Mouse (Mus musculus) neural tube, embryonic 15.5 days (tissue): ENCODE measurements at regions not wholly inside any gene's neighbourhood (a gene's known extent, or its start where the extent isn't known, plus 50 kb on each side); places are given as distances from the start of the nearest gene placed in this dataset.

Source experiments
- ATAC-seq: fragments of 200-750 bp; cut with Nextera tagmentation; 2 replicates; pipeline ENCODE4 v1.8.0; 2017; ENCODE audit warnings: mild to moderate bottlenecking, moderate TSS enrichment, moderate library complexity; ENCODE audit not compliant: low FRiP score
- H3K27ac ChIP-seq: fragments of 300-500 bp; sonication (generic); replicated peaks from 2 replicates; pipeline ENCODE4 v1.5.1; 2015; ENCODE audit warnings: mild to moderate bottlenecking, inconsistent platforms
- H3K27me3 ChIP-seq: fragments of 300-500 bp; sonication (generic); replicated peaks from 2 replicates; pipeline ENCODE4 v1.6.1; 2015; ENCODE audit warnings: inconsistent platforms
- H3K36me3 ChIP-seq: fragments of 300-500 bp; sonication (generic); 2 replicates; pipeline ENCODE4 v1.6.1; 2015; ENCODE audit warnings: inconsistent platforms
- H3K4me1 ChIP-seq: fragments of 300-500 bp; sonication (generic); 2 replicates; pipeline ENCODE4 v1.6.1; 2015; ENCODE audit warnings: inconsistent platforms
- H3K4me2 ChIP-seq: fragments of 300-500 bp; sonication (generic); 2 replicates; pipeline ENCODE4 v1.6.1; 2015; ENCODE audit warnings: inconsistent platforms, mild to moderate bottlenecking, moderate library complexity
- H3K4me3 ChIP-seq: fragments of 300-500 bp; sonication (generic); replicated peaks from 2 replicates; pipeline ENCODE4 v1.5.1; 2015; ENCODE audit warnings: mild to moderate bottlenecking, inconsistent platforms
- H3K9ac ChIP-seq: fragments of 300-500 bp; sonication (generic); replicated peaks from 2 replicates; pipeline ENCODE4 v1.6.1; 2015; ENCODE audit warnings: mild to moderate bottlenecking, inconsistent platforms
- H3K9me3 ChIP-seq: fragments of 300-500 bp; sonication (generic); replicated peaks from 2 replicates; pipeline ENCODE4 v1.6.1; 2016; ENCODE audit warnings: inconsistent platforms
- WGBS: fragments of 180-500 bp; shearing (Covaris S2); methylation state at CpG from one replicate; pipeline ENCODE4 v1.1.7; 2015; ENCODE audit warnings: mixed read lengths; 5-methylcytosine and 5-hydroxymethylcytosine counted together

- no peak overlapping the region for H3K4me3 ChIP-seq
Measured at GRCm38 (mm10) chr6:104916787-104917186, 424.2 kb downstream of the Cntn6 start.

GRCm38 (mm10) chr6:104922577-104922976 is 430.0 kb downstream of the Cntn6 start:
- Histone ChIP-seq H3K4me1 (no peaks in the 10 kb centered on the region), H3K4me2 (no peak overlapping the region), H3K9me3 (no peaks in the 10 kb centered on the region), H3K27me3 (no peaks in the 10 kb centered on the region), H3K4me3 (no peak overlapping the region), H3K27ac (no peak overlapping the region), H3K9ac (no peak overlapping the region), H3K36me3 (no peaks in the 10 kb centered on the region)
- WGBS: 64% methylated on average over 1 of the region's 1 CpGs
- ATAC-seq: no peak

More at GRCm38 (mm10) chr6:104916787-104917186, 424.2 kb downstream of the Cntn6 start:
- Histone ChIP-seq H3K36me3 (no peaks in the 10 kb centered on the region), H3K27ac (no peak overlapping the region), H3K9me3 (no peaks in the 10 kb centered on the region), H3K4me2 (no peak overlapping the region), H3K4me1 (no peaks in the 10 kb centered on the region), H3K9ac (no peak overlapping the region), H3K27me3 (no peaks in the 10 kb centered on the region)
- no peak for ATAC-seq

DNA sequence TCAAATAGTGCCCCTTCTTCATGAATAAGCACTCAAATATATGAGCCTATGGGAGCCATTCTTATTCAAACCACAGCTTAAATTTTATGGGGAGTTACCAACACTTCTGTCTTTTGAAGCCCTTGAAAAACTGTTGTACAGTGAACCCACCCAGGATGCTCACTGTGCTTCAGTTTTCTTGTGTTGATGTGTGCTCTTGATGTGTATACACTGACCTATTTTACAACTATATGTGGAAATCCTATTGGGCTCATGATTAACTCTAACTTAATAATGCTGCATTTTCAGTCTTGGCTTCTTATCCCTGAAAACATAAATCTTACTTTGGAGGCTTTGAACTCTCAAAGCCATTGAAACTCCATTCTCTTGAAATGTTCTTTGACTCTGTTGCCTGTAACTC is 433.5 kb downstream of the Cntn6 start:
- Histone ChIP-seq H3K9me3 (no peaks in the 10 kb centered on the region), H3K4me1 (no peaks in the 10 kb centered on the region), H3K9ac (no peak overlapping the region), H3K36me3 (no peaks in the 10 kb centered on the region), H3K4me2 (no peak overlapping the region), H3K27me3 (no peaks in the 10 kb centered on the region), H3K27ac (no peak overlapping the region), H3K4me3 (no peak overlapping the region)
- ATAC-seq: no peak

GRCm38 (mm10) chr6:104930284-104930683 is 437.7 kb downstream of the Cntn6 start:
- Histone ChIP-seq H3K4me1 (no peaks in the 10 kb centered on the region), H3K27ac (no peak overlapping the region), H3K4me3 (no peak overlapping the region), H3K4me2 (no peak overlapping the region), H3K9ac (no peak overlapping the region), H3K27me3 (no peaks in the 10 kb centered on the region), H3K9me3 (no peaks in the 10 kb centered on the region), H3K36me3 (no peaks in the 10 kb centered on the region)
- WGBS: 58% methylated on average over 5 of the region's 5 CpGs
- no peak for ATAC-seq

DNA sequence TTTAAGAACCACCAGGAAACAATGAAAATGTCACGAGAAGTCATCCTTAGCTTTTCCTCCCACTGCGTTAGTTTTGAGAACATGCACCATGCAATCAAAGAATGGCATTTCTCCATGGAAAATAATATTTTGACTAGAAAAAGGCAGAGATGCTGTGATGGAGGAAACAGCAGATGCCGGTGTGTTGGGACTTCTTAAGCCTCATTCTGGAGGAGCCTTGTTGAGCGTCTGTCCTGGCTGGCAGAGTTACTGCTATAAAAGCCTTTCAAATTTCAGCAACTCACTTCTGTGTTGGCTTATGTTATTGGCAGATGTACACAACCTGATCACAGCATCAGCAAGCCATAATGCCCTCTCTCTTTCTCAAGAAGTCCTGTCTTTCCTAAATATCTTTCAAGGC is 439.6 kb downstream of the Cntn6 start:
- WGBS: 93% methylated on average over 4 of the region's 4 CpGs
- Histone ChIP-seq H3K36me3 (no peaks in the 10 kb centered on the region), H3K9me3 (no peaks in the 10 kb centered on the region)

GRCm38 (mm10) chr6:104939134-104939533 is 446.5 kb downstream of the Cntn6 start:
- H3K4me1 ChIP-seq: no peaks in the 10 kb centered on the region
- no peak for ATAC-seq
- H3K9me3 ChIP-seq: no peaks in the 10 kb centered on the region
- no peak overlapping the region for H3K4me3 ChIP-seq
- H3K36me3 ChIP-seq: no peaks in the 10 kb centered on the region
- no peak overlapping the region for H3K27ac ChIP-seq
- no peak overlapping the region for H3K4me2 ChIP-seq
- no peaks in the 10 kb centered on the region for H3K27me3 ChIP-seq
- H3K9ac ChIP-seq: no peak overlapping the region
- WGBS: 94% methylated on average over 1 of the region's 1 CpGs

More for the DNA sequence above, 439.6 kb downstream of the Cntn6 start:
- Histone ChIP-seq H3K27ac (no peak overlapping the region), H3K4me3 (no peak overlapping the region), H3K4me1 (no peaks in the 10 kb centered on the region), H3K27me3 (no peaks in the 10 kb centered on the region), H3K4me2 (no peak overlapping the region), H3K9ac (no peak overlapping the region)
- no peak for ATAC-seq

DNA sequence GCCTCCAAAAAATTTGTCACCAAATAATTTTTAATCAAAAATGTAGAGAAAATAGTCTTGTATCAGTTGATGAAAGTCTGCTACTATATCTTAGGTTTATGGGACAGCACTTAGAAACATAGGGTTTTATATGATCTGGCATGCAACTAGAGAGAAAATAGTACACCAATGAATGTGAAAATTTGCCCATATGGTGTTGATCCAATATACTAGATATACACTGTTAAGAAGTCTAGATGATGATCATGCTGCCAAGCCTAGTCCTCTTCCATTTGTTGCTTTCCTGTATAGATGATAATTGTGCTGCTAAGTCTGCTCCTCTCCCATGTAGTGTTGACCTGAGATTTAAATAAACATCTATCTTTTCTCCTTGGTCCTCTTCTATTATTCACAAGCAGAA is 481.9 kb downstream of the Cntn6 start:
- H3K27ac ChIP-seq: no peak overlapping the region
- H3K36me3 ChIP-seq: no peaks in the 10 kb centered on the region
- H3K9me3 ChIP-seq: no peaks in the 10 kb centered on the region
- no peak overlapping the region for H3K9ac ChIP-seq
- H3K27me3 ChIP-seq: no peaks in the 10 kb centered on the region
- no peak overlapping the region for H3K4me2 ChIP-seq
- H3K4me3 ChIP-seq: no peak overlapping the region
- ATAC-seq: no peak
- H3K4me1 ChIP-seq: no peaks in the 10 kb centered on the region

DNA sequence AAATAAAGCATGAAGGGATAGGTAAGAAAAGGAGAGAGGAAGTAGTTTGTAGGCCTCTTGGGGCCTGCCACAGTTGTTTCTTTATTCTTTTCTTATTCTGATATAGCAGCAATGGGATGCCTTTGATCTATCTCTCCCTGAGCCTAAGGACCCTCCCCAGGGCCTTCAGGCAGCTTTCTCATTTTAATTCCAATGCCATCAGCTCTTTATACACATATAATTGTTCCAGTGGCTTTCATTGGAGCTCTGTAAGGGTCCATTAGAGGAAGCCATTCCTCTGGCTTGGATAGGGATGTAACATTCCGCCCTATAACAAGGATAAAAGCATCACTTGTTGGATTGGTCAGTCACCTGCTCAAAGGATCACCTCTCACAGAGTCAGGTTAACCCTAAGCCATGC is 491.6 kb downstream of the Cntn6 start:
- no peak for ATAC-seq
- WGBS: 65% methylated on average over 1 of the region's 1 CpGs

DNA sequence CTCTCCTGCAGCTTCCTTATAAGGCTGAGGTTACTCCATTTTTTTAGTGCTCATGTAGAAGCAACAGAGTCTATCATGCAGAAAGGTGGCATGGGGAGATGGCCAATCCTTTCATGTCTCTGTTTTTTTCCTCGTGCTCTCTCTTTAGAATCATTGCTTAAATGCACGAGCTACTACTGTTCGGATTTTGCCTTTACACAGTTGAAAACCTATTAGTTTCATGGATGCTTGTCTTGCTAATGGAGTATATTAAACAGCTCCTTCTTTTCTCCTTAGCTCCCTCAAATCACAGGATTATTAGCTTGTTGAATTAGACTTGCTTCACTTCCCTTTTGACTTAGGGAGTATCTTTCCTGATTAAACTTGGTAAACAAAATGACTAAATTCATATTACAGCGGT is 497.3 kb downstream of the Cntn6 start:
- no peaks in the 10 kb centered on the region for H3K4me1 ChIP-seq
- 69% methylated on average over 4 of the region's 4 CpGs for WGBS

More for the DNA sequence above, 491.6 kb downstream of the Cntn6 start:
- no peak overlapping the region for H3K4me3 ChIP-seq
- H3K4me1 ChIP-seq: no peaks in the 10 kb centered on the region
- no peaks in the 10 kb centered on the region for H3K27me3 ChIP-seq
- H3K9me3 ChIP-seq: no peaks in the 10 kb centered on the region
- H3K9ac ChIP-seq: no peak overlapping the region
- H3K36me3 ChIP-seq: no peaks in the 10 kb centered on the region
- no peak overlapping the region for H3K4me2 ChIP-seq
- H3K27ac ChIP-seq: no peak overlapping the region

GRCm38 (mm10) chr6:104990366-104990765 is 497.8 kb downstream of the Cntn6 start:
- Histone ChIP-seq H3K27ac (no peak overlapping the region), H3K27me3 (no peaks in the 10 kb centered on the region), H3K9me3 (no peaks in the 10 kb centered on the region), H3K4me1 (no peaks in the 10 kb centered on the region), H3K4me2 (no peak overlapping the region), H3K4me3 (no peak overlapping the region), H3K9ac (no peak overlapping the region), H3K36me3 (no peaks in the 10 kb centered on the region)
- no peak for ATAC-seq
- WGBS: 79% methylated on average over 2 of the region's 2 CpGs

More for the DNA sequence above, 497.3 kb downstream of the Cntn6 start:
- no peak for ATAC-seq
- Histone ChIP-seq H3K36me3 (no peaks in the 10 kb centered on the region), H3K27ac (no peak overlapping the region), H3K9me3 (no peaks in the 10 kb centered on the region), H3K27me3 (no peaks in the 10 kb centered on the region), H3K4me2 (no peak overlapping the region), H3K4me3 (no peak overlapping the region), H3K9ac (no peak overlapping the region)

DNA sequence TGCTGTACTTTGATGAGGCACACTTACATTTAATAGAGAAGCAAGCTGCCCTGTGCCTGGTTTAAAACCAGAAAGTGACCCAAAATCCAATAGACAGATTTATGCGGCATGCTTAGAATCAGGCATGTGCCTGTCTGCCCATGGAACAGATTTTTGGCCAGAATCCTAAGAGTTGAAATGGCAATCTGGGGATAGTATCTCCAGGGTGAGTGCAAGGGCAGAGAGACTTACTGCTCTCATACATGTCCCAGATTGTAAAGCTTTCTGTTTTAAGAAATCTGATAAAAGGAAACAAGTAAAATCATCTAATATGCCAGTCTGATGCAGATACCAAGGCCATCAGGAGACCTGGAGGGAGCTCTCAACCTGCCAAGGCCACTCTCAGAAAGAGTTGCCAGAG is 507.0 kb downstream of the Cntn6 start:
- no peak for ATAC-seq
- H3K9ac ChIP-seq: no peak overlapping the region

GRCm38 (mm10) chr6:105020672-105021071 is 528.1 kb downstream of the Cntn6 start:
- Histone ChIP-seq H3K27ac (no peak overlapping the region), H3K9ac (no peak overlapping the region)

More for the DNA sequence above, 507.0 kb downstream of the Cntn6 start:
- Histone ChIP-seq H3K36me3 (no peaks in the 10 kb centered on the region), H3K27me3 (no peaks in the 10 kb centered on the region), H3K4me3 (no peak overlapping the region), H3K4me1 (no peaks in the 10 kb centered on the region), H3K9me3 (no peaks in the 10 kb centered on the region), H3K27ac (no peak overlapping the region), H3K4me2 (no peak overlapping the region)
- 97% methylated on average over 1 of the region's 1 CpGs for WGBS

DNA sequence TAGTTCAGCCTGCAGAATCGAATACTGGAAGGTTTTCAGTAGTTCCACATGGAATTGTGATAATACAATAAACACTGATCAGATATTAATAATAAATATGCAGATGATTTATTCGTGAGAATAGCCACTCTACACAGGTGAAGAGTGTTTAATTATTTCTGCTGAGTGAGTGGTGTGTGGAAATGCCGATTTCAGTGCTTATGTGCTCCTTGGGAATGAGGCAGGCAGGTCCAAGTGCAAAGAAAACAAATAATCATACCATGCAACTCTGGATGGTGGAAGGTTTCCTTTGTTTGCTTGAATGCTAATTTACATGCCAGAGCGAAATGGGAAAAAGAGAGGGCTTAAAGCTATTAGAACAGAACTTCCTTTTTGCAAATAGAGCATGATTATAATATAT is 528.6 kb downstream of the Cntn6 start:
- ATAC-seq: peak; percentile 72; the same call in 1 of the 2 replicates
- Histone ChIP-seq H3K27me3 (no peaks in the 10 kb centered on the region), H3K9me3 (no peaks in the 10 kb centered on the region), H3K36me3 (no peaks in the 10 kb centered on the region), H3K4me1 (0 out of 2 replicates have a peak, but pooled peaks cover 4% of the 10 kb centered on the region), H3K4me2 (no peak overlapping the region), H3K27ac (peak overlapping the region; percentile 46; the same call in 1 of the 2 replicates), H3K4me3 (no peak overlapping the region), H3K9ac (no peak overlapping the region)
- WGBS: 43% methylated on average over 4 of the region's 4 CpGs

More at GRCm38 (mm10) chr6:105020672-105021071, 528.1 kb downstream of the Cntn6 start:
- no peak overlapping the region for H3K4me3 ChIP-seq
- no peaks in the 10 kb centered on the region for H3K9me3 ChIP-seq
- H3K4me1 ChIP-seq: 0 out of 2 replicates have a peak, but pooled peaks cover 4% of the 10 kb centered on the region
- 47% methylated on average over 4 of the region's 4 CpGs for WGBS
- no peaks in the 10 kb centered on the region for H3K27me3 ChIP-seq
- no peaks in the 10 kb centered on the region for H3K36me3 ChIP-seq
- no peak overlapping the region for H3K4me2 ChIP-seq
- ATAC-seq: no peak
